Mouse (Mus musculus) megakaryocyte, adult 5-6 weeks (primary cell): ENCODE data around the gene Rsad2. TPM values are rescaled to one million over a fixed set of nuclear protein-coding genes. Genes with fewer than 3 reads are reported as not detected.

Experiments used
- ATAC-seq: 2 replicates; pipeline ENCODE4 v1.8.0; 2016; ENCODE audit warnings: mild to moderate bottlenecking, inconsistent platforms; ENCODE audit not compliant: poor library complexity, severe bottlenecking
- total RNA-seq, 2 experiments: library from RNA; stranded (forward) in 1 of 2; stranded (reverse) in 1 of 2; fragments of 153-499, 151-499 nt in 1 of 2; fragments of 221-1000, 200-1000 nt in 1 of 2; gene quantifications; 2 replicates each; pipeline versions ENCODE4 v1.2.3 to v1.2.4; 2015 to 2017

The Rsad2 gene
- total RNA-seq, 2 experiments from 2014 or later: 9.2 to 10.2 TPM

DNA sequence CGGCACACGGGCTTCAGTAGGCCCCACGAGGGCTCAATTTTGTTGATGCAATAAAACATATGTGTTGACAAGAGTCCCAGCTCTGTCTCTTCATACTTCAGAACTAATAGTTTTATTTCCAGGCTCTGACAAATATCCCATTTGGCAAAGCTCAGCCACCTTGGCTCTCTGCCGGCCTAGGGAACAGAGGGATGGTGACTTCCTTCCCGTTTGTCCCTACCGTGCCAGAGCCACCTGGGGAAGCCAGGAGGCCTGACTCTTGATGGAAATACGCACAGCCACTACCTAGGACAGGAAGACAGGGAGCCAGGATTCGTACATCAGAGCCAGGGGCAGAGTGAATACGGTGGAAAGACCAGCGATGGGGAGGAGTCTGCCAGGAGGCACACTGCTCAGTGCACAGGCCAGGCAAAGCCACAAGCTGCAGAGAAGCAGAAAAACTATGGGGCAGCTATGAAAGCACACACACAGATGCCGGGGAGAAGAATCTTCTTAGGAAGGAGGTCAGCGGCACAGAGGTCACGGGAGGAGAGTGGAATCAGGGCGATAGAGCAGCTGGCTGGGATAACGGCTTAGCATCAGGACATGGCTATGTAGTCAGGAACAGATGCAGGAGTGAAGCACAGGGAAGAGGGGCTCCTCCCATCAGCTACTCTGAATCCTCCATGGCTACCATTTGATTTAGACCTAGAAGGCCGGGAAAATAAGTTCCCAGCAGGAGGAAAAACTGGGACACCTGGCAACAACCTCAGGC is 52.7 kb downstream of the Rsad2 start:
- no peak for ATAC-seq

GRCm38 (mm10) chr12:26401696-26402470 is 54.4 kb downstream of the Rsad2 start:
- ATAC-seq: peak; percentile 43

DNA sequence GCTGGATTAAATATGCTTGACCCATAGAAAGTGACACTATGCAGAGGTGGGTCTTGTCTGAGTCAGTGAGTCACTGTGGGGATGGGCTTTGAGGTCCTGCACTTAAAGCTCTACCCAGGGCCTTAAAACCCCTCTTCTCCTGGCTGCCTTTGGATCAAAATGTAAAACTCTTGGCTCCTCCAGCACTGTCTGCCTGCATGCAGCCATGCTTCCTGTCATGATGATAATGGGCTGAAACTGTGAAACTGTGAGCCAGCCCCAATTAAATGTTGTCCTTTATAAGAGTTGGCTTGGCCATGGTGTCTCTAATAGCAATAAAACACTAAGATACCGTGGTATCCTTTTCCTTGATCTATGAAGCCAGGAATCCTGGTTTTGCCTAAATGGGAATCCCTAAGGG is 55.0 kb downstream of the Rsad2 start:
- no peak for ATAC-seq

- no peak for ATAC-seq
These were observed 55.5 kb downstream of the Rsad2 start for GRCm38 (mm10) chr12:26400762-26401161.

DNA sequence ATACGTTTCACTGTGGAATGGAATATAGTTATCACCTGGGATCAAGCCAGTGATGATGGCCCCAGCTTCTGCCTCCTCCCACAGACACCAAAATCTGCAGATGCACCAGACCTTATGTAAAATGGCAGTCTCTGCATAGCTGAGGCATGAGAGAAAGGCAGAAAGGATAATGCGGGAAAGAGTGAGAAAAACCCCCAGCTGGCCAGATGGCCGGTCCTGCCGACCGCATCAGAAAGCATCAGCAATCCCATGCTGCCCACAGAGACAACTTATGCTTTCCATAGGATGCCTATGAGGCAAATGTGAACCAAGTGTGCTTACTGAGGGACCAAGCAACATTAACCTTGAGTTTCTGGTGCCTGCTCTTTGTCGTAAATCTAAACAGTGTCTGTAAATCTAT is 56.9 kb downstream of the Rsad2 start:
- ATAC-seq: no peak

GRCm38 (mm10) chr12:26398597-26398996 is 57.7 kb downstream of the Rsad2 start:
- ATAC-seq: peak; percentile 98

DNA sequence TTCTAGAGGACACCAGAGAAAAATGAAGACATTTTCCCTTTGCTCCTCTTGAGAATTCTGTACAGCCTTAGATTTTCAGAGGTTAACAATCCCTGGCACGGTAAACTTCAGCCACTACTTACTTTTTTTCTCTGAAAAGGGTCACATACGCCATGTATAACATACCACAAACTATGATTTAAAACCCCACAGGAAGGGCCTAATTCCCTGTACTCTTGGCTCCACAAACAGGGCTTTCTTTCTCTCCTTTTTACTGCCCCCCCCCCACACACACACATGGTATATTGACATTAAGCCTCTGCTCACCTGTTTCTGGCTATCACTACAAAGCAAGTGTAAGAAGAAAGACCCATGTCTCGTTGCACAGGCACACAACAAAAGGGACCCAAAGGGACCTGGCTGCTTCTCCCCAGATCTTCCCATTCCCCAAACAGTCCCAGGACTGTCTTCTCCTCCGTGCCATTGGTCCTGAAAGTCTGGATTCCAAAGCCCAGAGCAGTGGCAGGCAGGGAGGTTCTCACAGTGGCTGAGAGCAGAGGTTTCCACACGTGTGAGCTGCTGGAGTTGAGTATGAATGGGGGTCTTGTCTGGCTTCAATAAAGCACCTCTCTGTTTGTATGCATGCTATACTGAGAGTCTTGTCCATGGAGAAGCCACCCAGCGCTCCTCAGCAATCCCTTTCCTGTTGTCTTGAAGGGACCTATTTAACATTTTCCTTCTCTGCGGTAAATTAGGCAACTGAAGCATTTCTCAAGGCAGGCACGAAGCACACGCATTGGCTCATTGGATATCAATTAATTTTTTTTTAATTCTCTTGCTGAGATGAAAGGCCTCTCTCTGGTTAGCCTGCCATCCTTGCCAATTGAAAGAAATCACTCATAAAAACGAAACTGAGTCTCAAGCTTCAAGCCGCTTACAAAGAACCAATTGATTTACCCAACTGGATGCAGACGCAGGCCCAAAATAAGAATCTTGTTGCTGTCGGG is 61.5 kb downstream of the Rsad2 start:
- ATAC-seq: no peak

DNA sequence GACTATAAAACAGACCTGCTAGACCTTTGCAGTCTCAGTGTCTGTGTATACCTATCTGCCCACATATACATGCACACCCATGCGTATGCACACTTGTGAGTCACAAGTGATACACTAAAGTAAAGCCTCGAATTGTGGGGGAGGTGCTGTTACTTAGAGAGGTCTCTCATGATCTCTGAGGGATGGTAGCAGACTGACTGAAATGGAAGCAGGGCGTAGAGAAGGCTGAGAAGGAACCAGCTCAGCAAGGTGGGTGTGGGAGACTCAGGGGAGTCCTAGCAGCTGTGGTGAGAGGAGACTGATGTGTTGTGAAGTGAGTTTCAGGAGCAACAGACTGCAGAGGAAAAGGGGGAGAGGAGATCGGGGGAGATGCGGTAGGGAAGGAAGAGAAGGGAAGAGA is 63.0 kb downstream of the Rsad2 start:
- ATAC-seq: no peak

Other genes starting within 250 kb of the Rsad2 start
- 36.3 and 38.3 TPM in 2 replicates for gene Rnf144a, start 41.2 kb downstream of the Rsad2 start, total RNA-seq (2015)
- gene Rnf144a, start 41.2 kb downstream of the Rsad2 start, total RNA-seq (2017): 35.8 and 36.1 TPM in 2 replicates
- gene Cmpk2, start 12.8 kb upstream of the Rsad2 start, total RNA-seq (2015): 88.4 and 109 TPM in 2 replicates
- 52.7 and 57.5 TPM in 2 replicates for gene Cmpk2, start 12.8 kb upstream of the Rsad2 start, total RNA-seq (2017)